Mouse (Mus musculus) megakaryocyte, embryonic 14.5 days (primary cell): ENCODE results near the gene Dnajb13.

ENCODE experiments used
- FLI1 ChIP-seq: IDR thresholded peaks from 2 replicates; pipeline ENCODE4 v1.6.1; 2012; ENCODE audit warnings: low read length, inconsistent platforms, mixed read lengths
- GATA1 ChIP-seq: IDR thresholded peaks from 3 replicates; pipeline ENCODE4 v1.6.1; 2012; ENCODE audit warnings: mixed read lengths, low read length, inconsistent platforms, borderline replicate concordance

DNA sequence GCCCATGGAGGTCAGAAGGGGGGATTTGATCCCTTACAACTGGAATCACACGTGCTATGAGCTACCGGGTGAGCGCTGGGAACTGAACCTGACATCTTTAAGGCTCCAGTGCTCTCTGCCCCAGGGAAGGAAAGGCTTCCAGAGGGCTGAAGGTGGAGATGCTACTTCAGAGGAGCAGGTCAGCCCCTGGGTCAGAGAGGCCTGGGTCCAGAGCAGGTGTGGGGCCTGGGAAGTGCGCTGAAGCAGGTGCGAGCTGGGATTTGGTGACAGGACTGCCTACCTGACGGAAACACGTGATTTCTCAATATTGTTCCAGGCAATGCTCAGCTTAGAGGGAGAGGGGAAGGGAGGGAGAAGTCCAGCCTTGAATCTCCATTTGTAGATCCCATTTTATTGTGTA is 50.5 kb downstream of the Dnajb13 start:
- TF ChIP-seq GATA1 (no peak), FLI1 (no peak)
